Mouse (Mus musculus): ENCODE results near the gene Dlg2. TPM values are rescaled to one million over a fixed set of nuclear protein-coding genes. Genes with fewer than 3 reads are reported as not detected.

Dlg2 gene
- polyA plus RNA-seq, 1 experiment: 0.85 TPM

DNA sequence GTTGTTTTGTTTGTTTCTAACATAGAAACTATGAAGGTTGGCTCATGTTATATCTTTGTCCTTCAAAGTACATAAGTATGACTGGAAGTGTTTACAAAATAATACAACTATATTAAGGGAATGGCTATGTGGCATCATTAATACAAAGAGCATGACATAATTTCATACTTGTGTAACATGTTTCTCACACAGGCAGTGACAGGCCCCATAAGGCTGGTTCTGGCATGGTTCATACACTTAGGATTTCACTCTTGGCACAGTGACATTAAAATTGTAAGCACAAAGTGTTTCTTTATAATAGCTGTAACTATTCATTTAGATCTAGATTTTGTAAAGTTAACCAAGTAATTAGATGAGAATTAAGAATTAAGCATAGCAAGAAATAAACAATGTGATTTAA is 1678.1 kb downstream of the Dlg2 start:
- Histone ChIP-seq H3K4me1 (ENCODE audit: control insufficient read depth, insufficient read depth, low read length) (no peaks in the 10 kb centered on the region), H3K4me3 (ENCODE audit: low read depth, low read length) (no peak overlapping the region), H3K36me3 (ENCODE audit: control insufficient read depth, insufficient read depth, low read length, poor library complexity, severe bottlenecking) (no peaks in the 10 kb centered on the region), H3K9ac (ENCODE audit: low read depth, poor library complexity, severe bottlenecking) (no peak overlapping the region), H3K27ac (ENCODE audit: insufficient read depth, low read length) (no peak overlapping the region), H3K9me3 (replicated peaks; ENCODE audit: control insufficient read depth, insufficient read depth, low read length, poor library complexity, severe bottlenecking) (no peaks in the 10 kb centered on the region), H3K27me3 (ENCODE audit: control insufficient read depth, insufficient read depth, low read length, poor library complexity, severe bottlenecking) (no peaks in the 10 kb centered on the region; the same call in 1 of the 2 replicates)
- TF ChIP-seq CTCF (IDR thresholded peaks at IDR 0.05; ENCODE audit: low read depth, low read length) (no peak), POLR2A (IDR thresholded peaks at IDR 0.05; ENCODE audit: insufficient read depth, low read length) (no peak), EP300 (IDR thresholded peaks at IDR 0.05; ENCODE audit: insufficient read depth, low read depth, low read length) (no peak)

- Histone ChIP-seq H3K9me3 (replicated peaks; ENCODE audit: control insufficient read depth, insufficient read depth, low read length, poor library complexity, severe bottlenecking) (no peaks in the 10 kb centered on the region), H3K27ac (ENCODE audit: insufficient read depth, low read length) (no peak overlapping the region), H3K27me3 (ENCODE audit: control insufficient read depth, insufficient read depth, low read length, poor library complexity, severe bottlenecking) (no peaks in the 10 kb centered on the region), H3K36me3 (ENCODE audit: control insufficient read depth, insufficient read depth, low read length, poor library complexity, severe bottlenecking) (no peaks in the 10 kb centered on the region), H3K9ac (ENCODE audit: low read depth, poor library complexity, severe bottlenecking) (no peak overlapping the region), H3K4me3 (ENCODE audit: low read depth, low read length) (no peak overlapping the region), H3K4me1 (ENCODE audit: control insufficient read depth, insufficient read depth, low read length) (no peaks in the 10 kb centered on the region)
- no peak for TF ChIP-seq CTCF (IDR thresholded peaks at IDR 0.05; ENCODE audit: low read depth, low read length)
- TF ChIP-seq EP300 (IDR thresholded peaks at IDR 0.05; ENCODE audit: insufficient read depth, low read depth, low read length): no peak
- TF ChIP-seq POLR2A (IDR thresholded peaks at IDR 0.05; ENCODE audit: insufficient read depth, low read length): no peak
Observed at GRCm38 (mm10) chr7:92163150-92163549, 1686.7 kb downstream of the Dlg2 start.

DNA sequence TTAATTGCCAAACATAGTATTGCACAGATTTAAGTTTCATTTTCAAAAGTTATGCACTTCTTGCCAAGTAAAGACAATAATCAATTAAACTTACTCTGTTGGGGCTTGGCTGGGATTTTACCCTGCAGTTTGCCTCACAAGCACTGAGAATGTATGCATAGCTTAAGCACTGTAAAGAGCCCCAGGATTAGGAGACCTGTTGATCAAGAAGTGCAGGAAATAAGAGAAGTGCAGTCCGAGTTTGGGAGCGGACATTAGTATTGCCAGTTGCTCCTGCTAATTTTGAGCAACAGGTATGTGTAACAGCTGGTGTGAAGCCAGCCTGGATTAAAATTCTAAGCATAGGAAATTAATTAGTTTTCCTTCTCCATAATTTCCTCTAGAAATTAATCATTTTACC is 1687.8 kb downstream of the Dlg2 start:
- H3K27me3 ChIP-seq (ENCODE audit: control insufficient read depth, insufficient read depth, low read length, poor library complexity, severe bottlenecking): no peaks in the 10 kb centered on the region
- TF ChIP-seq POLR2A (IDR thresholded peaks at IDR 0.05; ENCODE audit: insufficient read depth, low read length) (no peak), EP300 (IDR thresholded peaks at IDR 0.05; ENCODE audit: insufficient read depth, low read depth, low read length) (no peak), CTCF (IDR thresholded peaks at IDR 0.05; ENCODE audit: low read depth, low read length) (no peak)
- H3K4me1 ChIP-seq (ENCODE audit: control insufficient read depth, insufficient read depth, low read length): no peaks in the 10 kb centered on the region
- H3K36me3 ChIP-seq (ENCODE audit: control insufficient read depth, insufficient read depth, low read length, poor library complexity, severe bottlenecking): no peaks in the 10 kb centered on the region
- H3K9me3 ChIP-seq (replicated peaks; ENCODE audit: control insufficient read depth, insufficient read depth, low read length, poor library complexity, severe bottlenecking): no peaks in the 10 kb centered on the region
- H3K27ac ChIP-seq (ENCODE audit: insufficient read depth, low read length): no peak overlapping the region
- no peak overlapping the region for H3K9ac ChIP-seq (ENCODE audit: low read depth, poor library complexity, severe bottlenecking)
- no peak overlapping the region for H3K4me3 ChIP-seq (ENCODE audit: low read depth, low read length)

DNA sequence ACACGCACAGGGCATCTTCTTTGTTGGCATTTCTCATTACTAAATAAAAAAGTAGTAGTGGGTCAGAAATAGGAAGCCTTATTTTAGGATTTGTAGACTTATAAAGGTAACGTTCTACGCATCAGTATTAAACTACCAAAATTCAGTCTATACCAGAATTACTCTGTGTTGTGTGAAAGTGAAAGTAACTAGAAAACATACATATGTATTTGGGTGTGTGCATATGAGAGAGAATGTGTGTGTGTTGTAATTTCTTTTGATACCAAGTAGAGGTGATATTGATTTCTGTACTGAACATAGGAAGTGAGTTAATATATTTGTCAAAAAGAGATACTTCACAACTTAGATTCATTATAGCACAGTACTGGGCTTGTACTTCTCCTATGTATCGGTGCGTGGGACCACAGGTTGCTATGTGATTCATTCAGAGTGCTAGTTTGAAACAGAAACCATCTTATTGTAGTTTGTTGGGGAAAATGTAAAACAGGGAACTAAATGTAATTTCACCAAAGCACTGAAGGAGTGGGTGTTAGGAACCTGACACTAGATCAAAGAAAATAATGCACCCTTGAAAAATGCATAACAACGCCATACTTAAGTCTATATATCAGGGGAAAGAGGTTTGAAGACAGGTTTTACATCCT is 1688.5 kb downstream of the Dlg2 start:
- Histone ChIP-seq H3K9me3 (replicated peaks; ENCODE audit: control insufficient read depth, insufficient read depth, low read length, poor library complexity, severe bottlenecking) (no peaks in the 10 kb centered on the region), H3K36me3 (ENCODE audit: control insufficient read depth, insufficient read depth, low read length, poor library complexity, severe bottlenecking) (no peaks in the 10 kb centered on the region), H3K27ac (ENCODE audit: insufficient read depth, low read length) (no peak overlapping the region), H3K4me3 (ENCODE audit: low read depth, low read length) (no peak overlapping the region), H3K27me3 (ENCODE audit: control insufficient read depth, insufficient read depth, low read length, poor library complexity, severe bottlenecking) (no peaks in the 10 kb centered on the region), H3K4me1 (ENCODE audit: control insufficient read depth, insufficient read depth, low read length) (no peaks in the 10 kb centered on the region), H3K9ac (ENCODE audit: low read depth, poor library complexity, severe bottlenecking) (no peak overlapping the region)
- no peak for TF ChIP-seq POLR2A (IDR thresholded peaks at IDR 0.05; ENCODE audit: insufficient read depth, low read length)
- TF ChIP-seq CTCF (IDR thresholded peaks at IDR 0.05; ENCODE audit: low read depth, low read length): no peak
- TF ChIP-seq EP300 (IDR thresholded peaks at IDR 0.05; ENCODE audit: insufficient read depth, low read depth, low read length): no peak

GRCm38 (mm10) chr7:92180029-92180428 is 1703.6 kb downstream of the Dlg2 start:
- H3K27ac ChIP-seq (ENCODE audit: insufficient read depth, low read length): no peak overlapping the region
- H3K9ac ChIP-seq (ENCODE audit: low read depth, poor library complexity, severe bottlenecking): no peak overlapping the region
- H3K9me3 ChIP-seq (replicated peaks; ENCODE audit: control insufficient read depth, insufficient read depth, low read length, poor library complexity, severe bottlenecking): no peaks in the 10 kb centered on the region
- TF ChIP-seq EP300 (IDR thresholded peaks at IDR 0.05; ENCODE audit: insufficient read depth, low read depth, low read length) (no peak), POLR2A (IDR thresholded peaks at IDR 0.05; ENCODE audit: insufficient read depth, low read length) (no peak), CTCF (IDR thresholded peaks at IDR 0.05; ENCODE audit: low read depth, low read length) (no peak)
- H3K27me3 ChIP-seq (ENCODE audit: control insufficient read depth, insufficient read depth, low read length, poor library complexity, severe bottlenecking): no peaks in the 10 kb centered on the region
- no peaks in the 10 kb centered on the region for H3K4me1 ChIP-seq (ENCODE audit: control insufficient read depth, insufficient read depth, low read length)
- H3K36me3 ChIP-seq (ENCODE audit: control insufficient read depth, insufficient read depth, low read length, poor library complexity, severe bottlenecking): no peaks in the 10 kb centered on the region
- no peak overlapping the region for H3K4me3 ChIP-seq (ENCODE audit: low read depth, low read length)

Measured in ES-Bruce4 (cell line).